Mouse (Mus musculus) testis, adult 2 months (tissue): ENCODE results near the gene Il17rd.

ENCODE experiments used
- CTCF ChIP-seq: fragments of 200-500 bp; IDR thresholded peaks from 2 replicates; pipeline ENCODE4 v1.5.1; 2012; ENCODE audit warnings: low read depth, mild to moderate bottlenecking, inconsistent platforms, low read length, moderate library complexity; ENCODE audit not compliant: control insufficient read depth, insufficient read depth, insufficient replicate concordance
- POLR2A ChIP-seq: fragments of 200-500 bp; IDR thresholded peaks from 2 replicates; pipeline ENCODE4 v1.6.1; 2012; ENCODE audit warnings: low read depth, mild to moderate bottlenecking, inconsistent platforms, low read length, moderate library complexity; ENCODE audit not compliant: control insufficient read depth

- TF ChIP-seq POLR2A: no peak
- no peak for TF ChIP-seq CTCF
These were observed 67.2 kb downstream of the Il17rd start for GRCm38 (mm10) chr14:27105731-27106457.
